Mouse (Mus musculus): ENCODE data around the gene Fam3c. TPM values are rescaled to one million over a fixed set of nuclear protein-coding genes. Genes with fewer than 3 reads are reported as not detected.
"Not testable (repeated sequence)": the region's sequence is repeated elsewhere in the genome, so short reads cannot be mapped to it uniquely, and the experiment has no call there.

Gene Fam3c
- total RNA-seq, 2 experiments from 2014 or later: 14.5 to 15.0 TPM

GRCm38 (mm10) chr6:22325364-22326072, 30.5 kb downstream of the Fam3c start:
- intact Hi-C loops (cut with DNase I): loop anchor here (1.0 kb wide), 1 partner anchor 168 kb away; no protein-coding TSS in a partner anchor
- DNase-seq: peak; percentile 57 to 71

GRCm38 (mm10) chr6:22298059-22298458, 58.0 kb downstream of the Fam3c start:
- DNase-seq: no peak
- intact Hi-C loops (cut with DNase I): no loop called here

GRCm38 (mm10) chr6:22297028-22297427, 59.0 kb downstream of the Fam3c start:
- no peak for DNase-seq
- intact Hi-C loops (cut with DNase I): no loop called here

GRCm38 (mm10) chr6:22293922-22294321, 62.1 kb downstream of the Fam3c start:
- no peak for DNase-seq
- intact Hi-C loops (cut with DNase I): no loop called here

GRCm38 (mm10) chr6:22292056-22292455, 64.0 kb downstream of the Fam3c start:
- intact Hi-C loops (cut with DNase I): no loop called here
- no peak for DNase-seq

DNA sequence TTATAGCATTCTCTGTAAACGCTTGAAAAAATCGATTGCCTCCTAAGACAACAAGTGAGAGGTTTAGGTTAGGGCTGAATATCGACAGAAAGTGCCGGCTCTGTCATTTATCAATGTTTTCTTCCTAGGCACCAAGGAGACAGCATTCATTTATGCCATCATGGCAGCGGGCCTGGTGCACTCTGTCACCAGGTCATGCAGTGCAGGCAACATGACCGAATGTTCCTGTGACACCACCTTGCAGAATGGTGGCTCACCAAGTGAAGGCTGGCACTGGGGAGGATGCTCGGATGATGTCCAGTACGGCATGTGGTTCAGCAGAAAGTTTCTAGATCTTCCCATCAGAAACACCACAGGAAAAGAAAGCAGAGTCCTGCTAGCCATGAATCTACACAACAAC, 65.3 kb downstream of the Fam3c start:
- intact Hi-C loops (cut with DNase I): no loop called here
- DNase-seq: no peak

DNA sequence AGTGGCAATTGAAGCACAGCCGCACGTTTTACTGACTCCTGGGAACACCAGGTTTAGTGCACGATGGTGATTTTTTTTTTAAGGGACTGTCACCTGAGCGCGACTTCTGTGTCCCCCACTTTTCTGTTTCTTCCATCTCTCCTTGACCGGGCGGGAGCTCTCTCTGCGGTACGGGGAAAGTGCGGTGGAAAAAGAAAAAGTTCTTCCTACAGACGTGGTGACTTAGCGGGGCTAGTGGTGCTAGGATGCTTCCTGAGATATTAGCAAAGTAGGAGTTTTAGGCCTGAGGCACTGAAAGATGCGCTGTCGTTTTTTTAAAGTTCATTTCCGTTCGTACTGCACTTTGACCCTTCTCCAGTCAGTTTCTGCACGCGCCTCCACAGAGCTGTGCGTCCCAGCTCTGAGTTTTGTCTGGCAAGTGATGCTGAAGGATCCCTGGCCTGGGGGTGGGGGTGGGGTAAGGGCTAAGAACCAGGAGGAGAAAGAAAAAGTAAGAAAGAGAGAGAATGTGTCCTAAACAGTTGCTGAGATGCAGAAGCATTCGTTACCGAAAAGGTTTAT, 66.5 kb downstream of the Fam3c start:
- no peak for DNase-seq
- intact Hi-C loops (cut with DNase I): no loop called here

GRCm38 (mm10) chr6:22288737-22289460, 67.1 kb downstream of the Fam3c start:
- intact Hi-C loops (cut with DNase I): no loop called here
- DNase-seq: no peak

DNA sequence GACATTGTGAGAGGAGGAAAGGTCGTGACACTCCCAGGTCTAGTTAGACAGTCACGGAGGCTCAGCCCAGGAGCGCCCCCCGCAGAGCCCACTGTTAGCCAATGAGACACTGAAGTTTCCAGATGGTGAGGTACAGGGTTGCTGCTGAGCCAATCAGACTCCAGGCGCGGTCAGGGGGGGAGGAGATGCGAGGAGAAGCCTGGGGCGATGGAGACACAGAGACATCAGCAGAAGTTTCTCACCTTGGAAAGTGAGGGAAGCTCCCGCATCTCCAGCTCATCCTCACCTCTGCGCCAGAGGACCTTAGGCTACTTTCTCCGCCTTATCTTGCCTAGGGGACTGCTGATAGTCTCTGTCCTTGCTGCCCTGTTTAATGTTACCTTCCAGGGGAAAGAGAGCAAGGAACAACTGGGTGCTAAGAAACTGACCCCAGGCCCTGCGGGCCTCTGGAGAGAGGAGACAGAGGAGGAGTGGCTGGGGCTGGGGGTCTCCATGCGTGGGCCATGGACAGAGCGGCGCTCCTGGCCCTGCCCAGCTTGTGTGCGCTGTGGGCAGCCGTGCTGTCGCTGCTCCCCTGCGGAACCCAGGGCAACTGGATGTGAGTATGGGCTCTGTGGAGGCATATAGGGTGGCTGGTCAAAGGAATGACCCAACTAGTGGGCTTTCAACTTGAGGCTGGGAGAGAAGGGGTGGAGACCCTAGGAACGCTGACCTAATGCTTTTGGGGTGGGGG, 67.9 kb downstream of the Fam3c start, which contains the start of gene Wnt16:
Wnt16 (plus strand) TSS at position 224 of the 733 bp plus-strand sequence.
- DNase-seq: no peak
- intact Hi-C loops (cut with DNase I): no loop called here

DNA sequence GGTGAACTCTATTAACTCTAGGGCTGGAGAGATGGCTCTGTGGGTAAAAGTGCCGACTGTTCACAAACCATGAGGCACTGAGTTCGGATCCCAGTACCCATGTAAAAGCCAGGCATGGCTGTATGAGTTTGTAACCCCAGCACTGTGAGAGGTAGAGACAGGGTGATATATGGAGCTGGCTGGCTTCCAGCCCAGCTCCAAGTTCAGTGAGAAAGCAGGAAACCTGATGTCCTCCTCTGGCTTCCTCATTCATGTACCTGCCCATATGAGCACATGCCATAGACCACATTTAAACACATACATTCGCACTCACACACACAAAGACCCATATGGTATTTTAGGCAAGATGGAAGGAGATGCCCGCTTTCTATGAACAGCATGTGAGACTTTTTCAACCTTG, 73.6 kb downstream of the Fam3c start:
- no peak for DNase-seq
- intact Hi-C loops (cut with DNase I): no loop called here

DNA sequence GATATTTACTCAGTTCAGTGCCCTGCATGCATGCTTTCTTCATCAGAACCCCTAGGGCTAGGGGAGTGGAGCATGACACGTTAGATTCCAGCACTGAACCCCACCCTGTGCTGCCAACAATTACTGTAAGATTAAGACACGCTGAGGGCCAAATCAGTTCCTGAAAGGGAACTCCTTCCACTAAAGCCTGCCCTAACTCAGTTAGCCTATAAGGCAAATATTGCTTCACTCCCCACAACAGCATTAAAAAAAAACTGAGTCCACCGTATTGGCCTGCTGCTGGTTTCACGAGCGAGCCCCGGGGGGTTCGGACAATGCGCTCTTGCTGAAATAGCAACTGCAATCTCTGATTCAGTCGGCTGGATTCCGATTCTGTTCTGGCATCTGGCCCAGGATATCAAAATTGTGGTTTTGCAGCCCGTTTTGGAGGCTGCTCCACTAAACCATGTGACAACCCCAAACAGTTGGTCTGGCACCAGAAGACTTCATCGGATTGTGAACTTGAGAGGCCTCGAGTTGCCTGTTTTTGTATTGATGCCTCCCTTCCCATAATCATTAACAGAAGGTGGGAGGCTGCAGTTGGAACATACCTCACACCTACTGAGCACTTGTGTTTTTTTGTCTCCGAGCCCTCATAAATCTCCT, 75.7 kb downstream of the Fam3c start:
- peak; percentile 34 to 53 for DNase-seq
- intact Hi-C loops (cut with DNase I): no loop called here

- intact Hi-C loops (cut with DNase I): no loop called here
These were observed 78.1 kb downstream of the Fam3c start for GRCm38 (mm10) chr6:22277941-22278340.

GRCm38 (mm10) chr6:22269840-22270521, 86.1 kb downstream of the Fam3c start:
- intact Hi-C loops (cut with DNase I): no loop called here
- peak in 1 of 2 experiments; percentile 23 for DNase-seq

More at GRCm38 (mm10) chr6:22277941-22278340, 78.1 kb downstream of the Fam3c start:
- DNase-seq: no peak

DNA sequence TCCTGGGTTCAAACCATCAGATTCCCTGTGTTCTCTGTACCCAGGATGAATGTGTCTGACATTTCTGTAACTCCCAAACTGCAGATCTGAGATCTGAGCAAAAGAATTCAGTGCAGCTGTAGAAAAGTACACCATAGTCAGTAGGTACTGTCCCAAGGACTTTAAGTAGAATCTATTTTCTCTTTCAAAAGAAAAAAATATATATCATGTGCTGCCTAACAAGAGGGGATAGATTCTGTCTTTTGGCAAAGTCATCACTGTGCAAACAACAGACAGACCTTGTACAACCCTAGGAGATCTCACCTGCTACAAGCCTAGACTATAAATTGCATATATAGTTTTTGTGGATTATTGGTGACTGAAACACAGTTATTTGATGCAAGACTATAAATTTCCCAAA, 87.4 kb downstream of the Fam3c start:
- no peak for DNase-seq
- intact Hi-C loops (cut with DNase I): no loop called here

DNA sequence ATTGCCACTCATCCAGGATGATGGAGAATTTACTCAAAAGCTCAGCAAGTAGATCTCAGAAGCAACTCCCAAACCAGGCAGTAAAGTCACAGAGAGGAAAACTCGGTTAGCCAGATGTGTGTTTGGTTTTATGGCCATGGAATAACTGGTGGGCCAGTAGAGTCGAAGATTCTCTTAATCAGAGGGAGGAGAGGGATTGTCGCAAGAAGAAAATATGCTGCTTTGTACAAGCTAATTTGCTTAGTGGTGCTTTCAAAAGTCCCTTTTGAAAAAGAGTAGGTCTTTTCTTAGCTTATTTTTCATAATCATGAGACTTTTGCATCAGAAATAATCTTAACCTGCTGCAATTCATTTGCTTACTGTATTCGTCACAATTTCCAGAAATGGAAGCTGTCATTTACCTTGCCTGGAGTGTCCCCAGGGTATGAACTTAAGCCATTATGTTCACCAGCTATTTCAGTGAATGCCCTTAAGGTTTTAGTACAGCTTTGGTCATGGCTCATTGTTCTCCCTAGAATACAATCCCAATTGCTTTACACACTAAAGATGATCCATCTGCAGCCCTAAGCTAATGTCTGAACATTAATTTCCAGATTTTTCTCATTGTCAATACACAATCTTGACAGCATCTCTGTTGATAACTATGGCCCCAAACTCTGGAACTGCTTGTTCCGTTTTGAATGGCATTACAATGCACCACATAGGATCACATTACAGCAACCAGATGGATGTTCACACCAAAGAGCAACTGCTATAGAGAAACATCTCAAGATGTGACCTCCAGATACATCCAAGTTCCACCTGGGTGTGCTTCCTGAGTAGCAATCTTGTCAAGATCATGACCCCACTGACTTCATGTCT, 88.0 kb downstream of the Fam3c start:
- no peak for DNase-seq
- intact Hi-C loops (cut with DNase I): no loop called here

DNA sequence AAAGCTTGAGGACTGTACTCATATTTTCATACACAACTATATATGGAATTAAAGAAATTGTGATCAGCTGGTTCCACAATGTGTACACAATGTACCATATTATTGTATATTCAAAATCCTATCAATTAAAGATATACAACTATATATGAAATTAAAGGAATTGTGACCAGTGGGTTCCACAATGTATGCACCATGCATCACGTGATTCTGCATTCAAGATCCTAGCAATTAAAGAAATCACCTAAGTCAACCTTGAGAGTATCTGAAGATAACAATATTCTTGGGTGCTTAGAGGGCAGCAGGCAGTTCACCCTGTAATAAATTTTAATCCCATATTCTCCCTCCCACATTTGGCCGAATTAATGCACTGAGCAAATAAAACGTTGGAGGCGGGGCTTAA, 90.0 kb downstream of the Fam3c start:
- intact Hi-C loops (cut with DNase I): no loop called here
- no peak for DNase-seq

- DNase-seq; intact Hi-C loops (cut with DNase I): not testable (repeated sequence)
These were observed 91.9 kb downstream of the Fam3c start for GRCm38 (mm10) chr6:22264094-22264493.

DNA sequence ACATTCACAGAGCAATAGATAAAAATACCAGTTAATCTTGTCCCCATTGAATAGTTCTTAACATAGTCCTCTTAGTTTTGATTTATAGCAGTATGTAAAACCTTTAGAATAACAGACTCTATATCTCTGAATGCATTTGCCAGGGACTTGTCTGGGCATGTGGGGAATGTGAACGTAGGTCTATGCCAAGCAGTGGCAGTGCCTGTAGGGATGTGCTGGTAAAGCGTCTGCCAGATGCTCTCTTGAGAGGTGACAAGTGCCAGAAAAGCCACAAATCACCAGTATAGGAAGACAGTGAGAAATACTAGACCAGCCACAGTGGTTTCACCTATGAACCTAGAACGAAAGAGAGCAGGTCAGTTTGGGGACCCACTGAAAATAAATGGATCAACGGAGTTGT, 93.5 kb downstream of the Fam3c start:
- intact Hi-C loops (cut with DNase I): no loop called here
- DNase-seq: no peak

DNA sequence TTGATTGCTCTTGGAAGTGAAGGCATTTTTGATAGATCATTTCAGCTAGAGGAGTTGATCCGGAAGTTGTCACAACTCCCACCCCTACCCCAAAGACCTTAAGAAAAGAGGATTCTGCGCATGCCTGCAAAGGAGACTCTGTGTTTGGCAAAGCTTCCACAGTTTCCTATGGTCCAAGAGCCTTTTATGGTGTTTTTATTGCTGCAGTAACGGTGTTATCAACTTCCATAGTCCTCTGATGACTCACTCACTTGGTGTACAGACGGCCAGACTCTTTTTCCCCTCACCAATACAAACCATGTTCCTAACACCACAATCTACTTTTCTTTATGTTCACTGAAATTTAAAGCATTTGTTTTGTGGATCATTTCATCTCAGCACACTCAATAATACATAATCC, 97.3 kb downstream of the Fam3c start:
- intact Hi-C loops (cut with DNase I): no loop called here
- DNase-seq: no peak

Data from gastrocnemius, postnatal 36 days (tissue).